Mouse (Mus musculus) gastrocnemius, postnatal 14 days (tissue): ENCODE measurements around the gene Mfrp. TPM values are rescaled to one million over a fixed set of nuclear protein-coding genes. Genes with fewer than 3 reads are reported as not detected.

ENCODE experiments used
- DNase-seq: peaks from one replicate; pipeline ENCODE4 v3.0.0; 2021; ENCODE audit warnings: mixed read lengths
- intact Hi-C: fragments of 180-260 bp; cut with DNase I; formaldehyde crosslinking; loops from one replicate; pipeline ENCODE4 v1.15.1; 2025; ENCODE audit warnings: low total_unique reads
- total RNA-seq, 2 experiments: library from RNA; stranded (reverse); gene quantifications; 2 replicates each; pipeline ENCODE4 v1.2.3; 2021

The Mfrp gene
- total RNA-seq, 2 experiments from 2014 or later: 0.06 TPM; not detected in 1

- no peak for DNase-seq
- intact Hi-C loops: no loop called here
Observed at GRCm38 (mm10) chr9:44125026-44125425, 23.5 kb downstream of the Mfrp start.

GRCm38 (mm10) chr9:44125546-44126428, 24.3 kb downstream of the Mfrp start:
- peak; percentile 82 for DNase-seq
- intact Hi-C loops: no loop called here

GRCm38 (mm10) chr9:44126746-44127145, 25.2 kb downstream of the Mfrp start:
- DNase-seq: no peak
- intact Hi-C loops: no loop called here

- intact Hi-C loops: no loop called here
- DNase-seq: no peak
Observed at GRCm38 (mm10) chr9:44127351-44127801, 25.8 kb downstream of the Mfrp start.

- intact Hi-C loops: loop anchor here (5.0 to 10.0 kb wide), 2 partner anchors 105 to 353 kb away; partner anchors contain the start of genes Bcl9l and Cbl
- no peak for DNase-seq
Observed at GRCm38 (mm10) chr9:44129633-44130032, 28.1 kb downstream of the Mfrp start.

- DNase-seq: peak; percentile 74
- intact Hi-C loops: loop anchor here (5.0 to 10.0 kb wide), 2 partner anchors 105 to 352 kb away; partner anchors contain the start of genes Bcl9l and Cbl
Observed at GRCm38 (mm10) chr9:44130034-44130433, 28.5 kb downstream of the Mfrp start.

- intact Hi-C loops: loop anchor here (5.0 to 10.0 kb wide), 2 partner anchors 104 to 352 kb away; partner anchors contain the start of genes Bcl9l and Cbl
- peak; percentile 56 for DNase-seq
Observed at GRCm38 (mm10) chr9:44130581-44131275, 29.2 kb downstream of the Mfrp start.

GRCm38 (mm10) chr9:44131276-44131590, 29.7 kb downstream of the Mfrp start:
- intact Hi-C loops: loop anchor here (5.0 to 10.0 kb wide), 2 partner anchors 104 to 351 kb away; partner anchors contain the start of genes Bcl9l and Cbl

GRCm38 (mm10) chr9:44132200-44132599, 30.7 kb downstream of the Mfrp start:
- no peak for DNase-seq
- intact Hi-C loops: loop anchor here (5.0 to 10.0 kb wide), 2 partner anchors 103 to 350 kb away; partner anchors contain the start of genes Bcl9l and Cbl

More at GRCm38 (mm10) chr9:44131276-44131590, 29.7 kb downstream of the Mfrp start:
- no peak for DNase-seq

- DNase-seq: no peak
- intact Hi-C loops: loop anchor here (5.0 to 10.0 kb wide), 2 partner anchors 102 to 349 kb away; partner anchors contain the start of genes Bcl9l and Cbl
Observed at GRCm38 (mm10) chr9:44133287-44133686, 31.8 kb downstream of the Mfrp start.

- DNase-seq: peak; percentile 69
- intact Hi-C loops: loop anchor here (5.0 to 10.0 kb wide), 2 partner anchors 101 to 348 kb away; partner anchors contain the start of genes Bcl9l and Cbl
Observed at GRCm38 (mm10) chr9:44134101-44134850, 32.7 kb downstream of the Mfrp start, which contains the start of gene Mcam. Gene Mcam, plus strand, starts transcription at chr9:44134469.

GRCm38 (mm10) chr9:44134851-44135730, 33.6 kb downstream of the Mfrp start:
- intact Hi-C loops: loop anchor here (5.0 to 10.0 kb wide), 2 partner anchors 100 to 347 kb away; partner anchors contain the start of genes Bcl9l and Cbl
- peak; percentile 55 for DNase-seq

GRCm38 (mm10) chr9:44135731-44136411, 34.3 kb downstream of the Mfrp start:
- DNase-seq: no peak
- intact Hi-C loops: loop anchor here (10.0 kb wide), 1 partner anchor 99 kb away; the partner anchor contains the start of gene Cbl

- no peak for DNase-seq
- intact Hi-C loops: loop anchor here (10.0 kb wide), 1 partner anchor 97 kb away; the partner anchor contains the start of gene Cbl
Observed at GRCm38 (mm10) chr9:44137846-44138245, 36.3 kb downstream of the Mfrp start.

- no peak for DNase-seq
- intact Hi-C loops: no loop called here
Observed at GRCm38 (mm10) chr9:44141951-44142350, 40.4 kb downstream of the Mfrp start.

- DNase-seq: no peak
- intact Hi-C loops: no loop called here
Observed at GRCm38 (mm10) chr9:44143421-44143820, 41.9 kb downstream of the Mfrp start.

GRCm38 (mm10) chr9:44144023-44144717, 42.6 kb downstream of the Mfrp start:
- DNase-seq: no peak
- intact Hi-C loops: no loop called here
